Mouse (Mus musculus): Measurements from ENCODE around the gene Vsig4. TPM values are rescaled to one million over a fixed set of nuclear protein-coding genes. Genes with fewer than 3 reads are reported as not detected.

Gene Vsig4
- total and polyA plus RNA-seq, 3 experiments, result not detected

- H3K4me1 ChIP-seq (ENCODE audit: control insufficient read depth in 1 of 2, insufficient read depth in 2 of 2), result peaks cover 0 to 5% of the 10 kb centered on the region in 2 experiments; a peak in 1 of 4 replicates
- no peaks in the 10 kb centered on the region for H3K36me3 ChIP-seq (replicated peaks in 1 of 2; ENCODE audit: control insufficient read depth in 1 of 2, insufficient read depth in 1 of 2, low read length in 1 of 2)
- in situ Hi-C loops (cut with MboI; ENCODE audit: low pct_ligation_motif_present, low pct_unique_long_range_greater_than_20kb, low sequenced_read_pairs), result no loop called here
- H3K9me3 ChIP-seq (replicated peaks; ENCODE audit: low read length), result no peaks in the 10 kb centered on the region
- no peak overlapping the region for H3K4me2 ChIP-seq (ENCODE audit: insufficient read depth, low read depth, poor library complexity, severe bottlenecking)
- no peak overlapping the region for H3K4me3 ChIP-seq (replicated peaks in 1 of 3; ENCODE audit: low read depth in 2 of 3, low read length in 2 of 3, poor library complexity in 1 of 3)
- DNase-seq (ENCODE audit: extremely low read depth), result no peak
- H3K27me3 ChIP-seq (replicated peaks), result no peaks in the 10 kb centered on the region
- TF ChIP-seq MAZ (IDR thresholded peaks at IDR 0.05; ENCODE audit: low read depth, low read length), result no peak
- no peak for TF ChIP-seq MAFK (IDR thresholded peaks at IDR 0.05; ENCODE audit: insufficient replicate concordance, low read length)
- TF ChIP-seq ETS1 (conservative IDR thresholded peaks at IDR 0.05; ENCODE audit: low read depth, low read length), result no peak
- no peak for TF ChIP-seq EP300 (IDR thresholded peaks at IDR 0.05; ENCODE audit: low read length)
- TF ChIP-seq E2F4 (IDR thresholded peaks at IDR 0.05; ENCODE audit: insufficient replicate concordance, low read depth, low read length), result no peak
- no peak overlapping the region for H3K9ac ChIP-seq (ENCODE audit: insufficient read depth, low read depth)
- H3K27ac ChIP-seq (ENCODE audit: insufficient read depth, low read depth), result no peak overlapping the region
- dilution Hi-C loops (cut with MboI; ENCODE audit: extremely low pct_ligation_motif_present, extremely low pct_unique_long_range_greater_than_20kb, low sequenced_read_pairs), result no loop called here
- H3K79me2 ChIP-seq (replicated peaks; ENCODE audit: control insufficient read depth, extremely low read depth, insufficient read depth, poor library complexity, severe bottlenecking), result no peaks in the 10 kb centered on the region
Observed at GRCm38 (mm10) chrX:96235775-96236174, 57.5 kb downstream of the Vsig4 start.

DNA sequence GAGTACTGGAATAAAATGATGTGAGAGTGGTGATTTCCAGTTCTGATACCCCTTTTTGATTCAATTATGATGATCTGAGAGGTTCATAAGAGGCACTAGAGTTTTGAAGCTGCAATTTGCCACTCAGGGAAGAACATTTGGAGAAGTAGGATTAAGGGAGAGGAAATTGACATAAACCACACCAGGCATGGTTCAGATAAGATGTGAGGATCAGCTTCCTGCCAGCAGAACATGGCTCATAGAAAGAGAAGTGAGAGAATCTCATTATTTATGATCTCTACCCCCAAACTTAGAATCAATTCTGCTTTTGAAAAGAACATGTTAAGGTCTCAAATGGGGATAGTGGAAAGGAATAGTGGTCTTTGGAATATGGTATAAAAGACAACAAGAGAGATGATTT is 66.2 kb downstream of the Vsig4 start:
- in situ Hi-C loops (cut with MboI; ENCODE audit: low pct_ligation_motif_present, low pct_unique_long_range_greater_than_20kb, low sequenced_read_pairs), result no loop called here

GRCm38 (mm10) chrX:96225474-96225873 is 67.8 kb downstream of the Vsig4 start:
- Histone ChIP-seq H3K36me3 (replicated peaks in 1 of 2; ENCODE audit: control insufficient read depth in 1 of 2, insufficient read depth in 1 of 2, low read length in 1 of 2) (no peaks in the 10 kb centered on the region), H3K4me2 (ENCODE audit: insufficient read depth, low read depth, poor library complexity, severe bottlenecking) (no peak overlapping the region), H3K9me3 (replicated peaks; ENCODE audit: low read length) (no peaks in the 10 kb centered on the region), H3K4me3 (replicated peaks in 1 of 3; ENCODE audit: low read depth in 2 of 3, low read length in 2 of 3, poor library complexity in 1 of 3) (no peak overlapping the region), H3K9ac (ENCODE audit: insufficient read depth, low read depth) (no peak overlapping the region), H3K4me1 (ENCODE audit: control insufficient read depth in 1 of 2, insufficient read depth in 2 of 2) (no peaks in the 10 kb centered on the region), H3K79me2 (replicated peaks; ENCODE audit: control insufficient read depth, extremely low read depth, insufficient read depth, poor library complexity, severe bottlenecking) (no peaks in the 10 kb centered on the region), H3K27ac (ENCODE audit: insufficient read depth, low read depth) (no peak overlapping the region), H3K27me3 (replicated peaks) (no peaks in the 10 kb centered on the region)
- dilution Hi-C loops (cut with MboI; ENCODE audit: extremely low pct_ligation_motif_present, extremely low pct_unique_long_range_greater_than_20kb, low sequenced_read_pairs) (no loop called here), in situ Hi-C loops (cut with MboI; ENCODE audit: low pct_ligation_motif_present, low pct_unique_long_range_greater_than_20kb, low sequenced_read_pairs) (no loop called here)
- no peak for DNase-seq (ENCODE audit: extremely low read depth)
- no peak for TF ChIP-seq GABPA (IDR thresholded peaks at IDR 0.05; ENCODE audit: insufficient replicate concordance, low read depth, low read length)
- TF ChIP-seq TBP (conservative IDR thresholded peaks at IDR 0.05; ENCODE audit: low read depth, low read length), result no peak
- no peak for TF ChIP-seq ZC3H11A (IDR thresholded peaks at IDR 0.05; ENCODE audit: low read depth, low read length)
- TF ChIP-seq RCOR1 (conservative IDR thresholded peaks at IDR 0.05; ENCODE audit: low read depth, low read length), result no peak
- no peak for TF ChIP-seq PAX5 (IDR thresholded peaks at IDR 0.05; ENCODE audit: low read length)
- no peak for TF ChIP-seq MXI1 (IDR thresholded peaks at IDR 0.05; ENCODE audit: low read depth, low read length)
- no peak for TF ChIP-seq UBTF (IDR thresholded peaks at IDR 0.05; ENCODE audit: low read depth, low read length)
- TF ChIP-seq ZMIZ1 (IDR thresholded peaks at IDR 0.05; ENCODE audit: low read depth, low read length), result no peak
- no peak for TF ChIP-seq MEF2A (IDR thresholded peaks at IDR 0.05; ENCODE audit: borderline replicate concordance, low read depth, low read length)
- no peak for TF ChIP-seq KAT2A (IDR thresholded peaks at IDR 0.05; ENCODE audit: insufficient replicate concordance, low read length)
- no peak for TF ChIP-seq ELF1 (IDR thresholded peaks at IDR 0.05; ENCODE audit: low read depth, low read length)

More for the DNA sequence above, 66.2 kb downstream of the Vsig4 start:
- no peak overlapping the region for H3K4me2 ChIP-seq (ENCODE audit: insufficient read depth, low read depth, poor library complexity, severe bottlenecking)
- no peaks in the 10 kb centered on the region for H3K27me3 ChIP-seq (replicated peaks)
- DNase-seq (ENCODE audit: extremely low read depth), result no peak
- dilution Hi-C loops (cut with MboI; ENCODE audit: extremely low pct_ligation_motif_present, extremely low pct_unique_long_range_greater_than_20kb, low sequenced_read_pairs), result no loop called here
- H3K36me3 ChIP-seq (replicated peaks in 1 of 2; ENCODE audit: control insufficient read depth in 1 of 2, insufficient read depth in 1 of 2, low read length in 1 of 2), result no peaks in the 10 kb centered on the region
- no peak for TF ChIP-seq HCFC1 (IDR thresholded peaks at IDR 0.05; ENCODE audit: low read depth, low read length)
- TF ChIP-seq POLR2AphosphoS2 (IDR thresholded peaks at IDR 0.05; ENCODE audit: low read depth, low read length), result no peak
- no peak for TF ChIP-seq ZC3H11A (IDR thresholded peaks at IDR 0.05; ENCODE audit: low read depth, low read length)
- no peak for TF ChIP-seq MEF2A (IDR thresholded peaks at IDR 0.05; ENCODE audit: borderline replicate concordance, low read depth, low read length)
- TF ChIP-seq RCOR1 (conservative IDR thresholded peaks at IDR 0.05; ENCODE audit: low read depth, low read length), result no peak
- TF ChIP-seq MXI1 (IDR thresholded peaks at IDR 0.05; ENCODE audit: low read depth, low read length), result no peak
- TF ChIP-seq PAX5 (IDR thresholded peaks at IDR 0.05; ENCODE audit: low read length), result no peak
- TF ChIP-seq USF1 (IDR thresholded peaks at IDR 0.05; ENCODE audit: low read depth, low read length), result no peak
- TF ChIP-seq ZMIZ1 (IDR thresholded peaks at IDR 0.05; ENCODE audit: low read depth, low read length), result no peak
- no peak for TF ChIP-seq BHLHE40 (IDR thresholded peaks at IDR 0.05; ENCODE audit: low read depth, low read length)
- TF ChIP-seq MAX (IDR thresholded peaks at IDR 0.05; ENCODE audit: low read length), result no peak
- no peak for TF ChIP-seq CTCF (conservative IDR thresholded peaks at IDR 0.05 in 1 of 2, IDR thresholded peaks at IDR 0.05 in 1 of 2; ENCODE audit: low read depth in 2 of 2, low read length in 2 of 2)
- TF ChIP-seq ETS1 (conservative IDR thresholded peaks at IDR 0.05; ENCODE audit: low read depth, low read length), result no peak
- TF ChIP-seq USF2 (conservative IDR thresholded peaks at IDR 0.05; ENCODE audit: low read depth, low read length), result no peak
- TF ChIP-seq MAZ (IDR thresholded peaks at IDR 0.05; ENCODE audit: low read depth, low read length), result no peak
- TF ChIP-seq NRF1 (IDR thresholded peaks at IDR 0.05; ENCODE audit: low read depth, low read length), result no peak
- TF ChIP-seq ZKSCAN1 (IDR thresholded peaks at IDR 0.05; ENCODE audit: borderline replicate concordance, low read depth, low read length), result no peak
- TF ChIP-seq KAT2A (IDR thresholded peaks at IDR 0.05; ENCODE audit: insufficient replicate concordance, low read length), result no peak
- no peak overlapping the region for H3K27ac ChIP-seq (ENCODE audit: insufficient read depth, low read depth)
- H3K79me2 ChIP-seq (replicated peaks; ENCODE audit: control insufficient read depth, extremely low read depth, insufficient read depth, poor library complexity, severe bottlenecking), result no peaks in the 10 kb centered on the region
- H3K9me3 ChIP-seq (replicated peaks; ENCODE audit: low read length), result no peaks in the 10 kb centered on the region
- no peak overlapping the region for H3K9ac ChIP-seq (ENCODE audit: insufficient read depth, low read depth)
- no peaks in the 10 kb centered on the region for H3K4me1 ChIP-seq (ENCODE audit: control insufficient read depth in 1 of 2, insufficient read depth in 2 of 2)
- no peak overlapping the region for H3K4me3 ChIP-seq (replicated peaks in 1 of 3; ENCODE audit: low read depth in 2 of 3, low read length in 2 of 3, poor library complexity in 1 of 3)
